20 mouse cellular contexts compared by ENCODE assay signal in the genomic region with DNA sequence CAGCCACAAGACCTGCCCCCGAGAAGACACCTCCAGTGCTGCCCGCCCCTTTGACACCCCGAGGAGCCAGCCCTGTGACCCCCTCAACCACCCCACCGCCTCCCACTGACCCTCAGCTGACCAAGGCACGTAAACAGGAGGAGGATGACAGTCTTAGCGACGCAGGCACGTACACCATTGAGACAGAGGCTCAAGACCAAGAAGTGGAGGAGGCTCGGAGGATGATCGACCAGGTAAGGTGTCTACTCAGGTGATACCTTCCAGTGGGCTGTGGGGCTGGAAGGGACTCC. TPM values are rescaled to one million over a fixed set of nuclear protein-coding genes. Genes with fewer than 3 reads are reported as not detected.
DNase-seq lines count a peak whose midpoint lies in the region; ATAC-seq and TF ChIP-seq lines count a peak whose summit lies in the region.
"Had no signal": no experiment of that assay in that cellular context is flagged by ENCODE, and none has a peak within 500 bp of the region (broad histone marks: within the 10 kb centered on the region; RNA-seq: fewer than 3 reads in every experiment).

No protein-coding gene starts in this region.

- peaks cover 24% of the 10 kb centered on the region for H3K36me3 ChIP-seq in heart, embryonic 10.5 days
- H3K36me3 ChIP-seq in kidney, embryonic 15.5 days, result peaks cover 85% of the 10 kb centered on the region
- peaks cover 97% of the 10 kb centered on the region for H3K36me3 ChIP-seq in E14TG2a.4 (ENCODE audit: insufficient read depth, low read length)
- H3K36me3 ChIP-seq: G1E had no signal

- WGBS in heart, embryonic 10.5 days, result 82% methylated on average over 10 of the region's 10 CpGs
- WGBS in kidney, embryonic 15.5 days, result 71% methylated on average over 10 of the region's 10 CpGs

- H3K27ac ChIP-seq in heart, embryonic 10.5 days, result no peak overlapping the region
- no peak overlapping the region for H3K27ac ChIP-seq in kidney, embryonic 15.5 days
- H3K27ac ChIP-seq: embryonic facial prominence, embryonic 10.5 days; embryonic facial prominence, embryonic 12.5 days; forebrain, embryonic 13.5 days; forebrain, embryonic 15.5 days had no signal

- no peak for ATAC-seq in kidney, embryonic 15.5 days (replicated peaks; ENCODE audit: low FRiP score)
- ATAC-seq: activated CD4-positive, CD25-positive, alpha-beta regulatory T cell, adult 4 months; forebrain, embryonic 13.5 days; forebrain, embryonic 15.5 days; forebrain, postnatal 0 days; Patski had no signal

- H3K4me1 ChIP-seq in heart, embryonic 10.5 days, result peaks cover 5% of the 10 kb centered on the region; the same call in 1 of the 2 replicates
- no peaks in the 10 kb centered on the region for H3K4me1 ChIP-seq in kidney, embryonic 15.5 days
- peaks cover 57% of the 10 kb centered on the region for H3K4me1 ChIP-seq in E14TG2a.4 (replicated peaks; ENCODE audit: low read depth, low read length)
- H3K4me1 ChIP-seq: embryonic facial prominence, embryonic 12.5 days; forebrain, embryonic 13.5 days; forebrain, embryonic 15.5 days had no signal

- peak; percentile 66 for DNase-seq in cerebellum, adult 9-11 months
- DNase-seq in cerebellum, postnatal 4 days (ENCODE audit: low spot score in 2 of 2), result no peak
- peak; percentile 88 for DNase-seq in heart, adult 11 months
- DNase-seq in heart, embryonic 10.5 days (ENCODE audit: low spot score), result no peak
- DNase-seq in kidney, postnatal 10 days, result peak; percentile 11
- no peak for DNase-seq in urinary bladder, postnatal 14 days (ENCODE audit: low spot score)
- DNase-seq: adrenal gland, adult 8-10 months; adrenal gland, postnatal 14 days; adrenal gland, postnatal 36 days; forebrain, postnatal 0 days had no signal

- H3K4me2 ChIP-seq in kidney, embryonic 15.5 days, result no peak overlapping the region
- H3K4me2 ChIP-seq: embryonic facial prominence, embryonic 12.5 days; forebrain, embryonic 13.5 days; forebrain, embryonic 15.5 days had no signal

- TF ChIP-seq CTCF in E14TG2a.4 (conservative IDR thresholded peaks at IDR 0.05; ENCODE audit: low read length), result no peak

- H3K9me3 ChIP-seq in heart, embryonic 10.5 days, result no peaks in the 10 kb centered on the region
- no peaks in the 10 kb centered on the region for H3K9me3 ChIP-seq in kidney, embryonic 15.5 days (replicated peaks)
- H3K9me3 ChIP-seq in E14TG2a.4 (ENCODE audit: low read length), result no peaks in the 10 kb centered on the region
- H3K9me3 ChIP-seq: embryonic facial prominence, embryonic 10.5 days; embryonic facial prominence, embryonic 12.5 days; forebrain, embryonic 13.5 days; forebrain, embryonic 15.5 days; G1E had no signal

- H3K27me3 ChIP-seq in heart, embryonic 10.5 days (ENCODE audit: insufficient read depth, poor library complexity, severe bottlenecking), result peaks cover 19% of the 10 kb centered on the region; the same call in 1 of the 2 replicates
- H3K27me3 ChIP-seq in kidney, embryonic 15.5 days, result no peaks in the 10 kb centered on the region
- no peaks in the 10 kb centered on the region for H3K27me3 ChIP-seq in E14TG2a.4 (ENCODE audit: insufficient read depth, low read length)
- H3K27me3 ChIP-seq: embryonic facial prominence, embryonic 12.5 days; forebrain, embryonic 13.5 days; forebrain, embryonic 15.5 days; Patski had no signal

- H3K9ac ChIP-seq in kidney, embryonic 15.5 days, result no peak overlapping the region
- H3K9ac ChIP-seq: embryonic facial prominence, embryonic 12.5 days; forebrain, embryonic 13.5 days; forebrain, embryonic 15.5 days; forebrain, postnatal 0 days had no signal

- no peak overlapping the region for H3K4me3 ChIP-seq in heart, embryonic 10.5 days
- H3K4me3 ChIP-seq in kidney, embryonic 15.5 days (replicated peaks), result no peak overlapping the region
- peak overlapping the region; percentile 29 for H3K4me3 ChIP-seq in E14TG2a.4 (replicated peaks; ENCODE audit: low read length)
- H3K4me3 ChIP-seq: embryonic facial prominence, embryonic 10.5 days; embryonic facial prominence, embryonic 12.5 days; forebrain, embryonic 13.5 days; forebrain, embryonic 15.5 days had no signal

RNA-seq across cellular contexts. Expression of a gene that starts 16.3 kb away (rescaled TPM):
- polyA plus RNA-seq in heart, embryonic 10.5 days (2016; fragmentation: Nextera tagmentation; extraction: Ambion mirVana), result 3.9 and 6.6 TPM in 2 replicates
- 15.8 and 16.6 TPM in 2 replicates for polyA plus RNA-seq in kidney, embryonic 15.5 days (2015; fragmentation: Nextera tagmentation; extraction: Ambion mirVana)
- polyA plus RNA-seq: G1E had no signal

RNA-seq across cellular contexts. Expression of a gene that starts 23.9 kb away (rescaled TPM):
- polyA plus RNA-seq in heart, embryonic 10.5 days (2016; fragmentation: Nextera tagmentation; extraction: Ambion mirVana), result 0.57 and 2.9 TPM in 2 replicates
- polyA plus RNA-seq in kidney, embryonic 15.5 days (2015; fragmentation: Nextera tagmentation; extraction: Ambion mirVana), result 7.9 and 10.4 TPM in 2 replicates
- polyA plus RNA-seq: C2C12 had no signal

RNA-seq across cellular contexts. Expression of a gene that starts 58.0 kb away (rescaled TPM):
- polyA plus RNA-seq in heart, embryonic 10.5 days (2016; fragmentation: Nextera tagmentation; extraction: Ambion mirVana), result 3.9 and 4.3 TPM in 2 replicates
- polyA plus RNA-seq in kidney, embryonic 15.5 days (2015; fragmentation: Nextera tagmentation; extraction: Ambion mirVana), result 4.0 and 4.6 TPM in 2 replicates

Comparison
In these comparisons a context has a peak if more than half of its experiments do, and no peak if none do; other contexts are left out.
1. DNase-seq: peak in cerebellum, adult 9-11 months (single experiment), heart, adult 11 months (single experiment) and kidney, postnatal 10 days (single experiment); none in cerebellum, postnatal 4 days (0 of 2), heart, embryonic 10.5 days (single experiment) and urinary bladder, postnatal 14 days (single experiment).